Mouse (Mus musculus) kidney, adult 2 months (tissue): ENCODE measurements around the gene Tnfrsf18. TPM values are rescaled to one million over a fixed set of nuclear protein-coding genes. Genes with fewer than 3 reads are reported as not detected.

ENCODE experiments used
- DNase-seq: peaks from one replicate; pipeline ENCODE4 v3.0.0; 2021
- H3K27ac ChIP-seq: fragments of 200-500 bp; 2 replicates; pipeline ENCODE4 v1.5.1; 2012; ENCODE audit warnings: low read depth, low read length, control low read depth, inconsistent platforms; ENCODE audit not compliant: insufficient read depth
- H3K27me3 ChIP-seq: fragments of 200-500 bp; replicated peaks from 2 replicates; pipeline ENCODE4 v1.6.1; 2012; ENCODE audit warnings: mild to moderate bottlenecking, moderate library complexity, low read length, inconsistent platforms; ENCODE audit not compliant: control insufficient read depth, insufficient read depth
- H3K36me3 ChIP-seq: fragments of 200-500 bp; 2 replicates; pipeline ENCODE4 v1.6.1; 2012; ENCODE audit warnings: mild to moderate bottlenecking, moderate library complexity, low read length, inconsistent platforms; ENCODE audit not compliant: control insufficient read depth, insufficient read depth
- H3K4me1 ChIP-seq: fragments of 200-500 bp; 2 replicates; pipeline ENCODE4 v1.6.1; 2011; ENCODE audit warnings: low read length; ENCODE audit not compliant: control insufficient read depth, insufficient read depth
- H3K4me3 ChIP-seq: fragments of 200-500 bp; 2 replicates; pipeline ENCODE4 v1.5.1; 2011; ENCODE audit warnings: mild to moderate bottlenecking, low read depth, low read length, control low read depth; ENCODE audit not compliant: insufficient read depth
- CTCF ChIP-seq: fragments of 200-500 bp; conservative IDR thresholded peaks from 2 replicates; pipeline ENCODE4 v1.5.1; 2011; ENCODE audit warnings: low read depth, mild to moderate bottlenecking, control low read depth, low read length, moderate library complexity, mixed read lengths; ENCODE audit not compliant: insufficient read depth, insufficient read length
- POLR2A ChIP-seq: fragments of 200-500 bp; IDR thresholded peaks from one replicate; pipeline ENCODE4 v1.6.1; 2011; ENCODE audit warnings: low read depth, low read length, control low read depth
- WGBS: fragments of 180-500 bp; shearing (Covaris S2); methylation state at CpG from one replicate; pipeline ENCODE4 v1.1.7; 2018; 5-methylcytosine and 5-hydroxymethylcytosine counted together
- polyA plus RNA-seq: library from polyadenylated mRNA; depleted of rRNA; stranded (reverse); fragments of >200 nt; gene quantifications from 2 replicates; pipeline ENCODE4 v1.2.3, GENCODE M21; 2012

Tnfrsf18 gene
- polyA plus RNA-seq, 1 experiment = 4.0 TPM

DNA sequence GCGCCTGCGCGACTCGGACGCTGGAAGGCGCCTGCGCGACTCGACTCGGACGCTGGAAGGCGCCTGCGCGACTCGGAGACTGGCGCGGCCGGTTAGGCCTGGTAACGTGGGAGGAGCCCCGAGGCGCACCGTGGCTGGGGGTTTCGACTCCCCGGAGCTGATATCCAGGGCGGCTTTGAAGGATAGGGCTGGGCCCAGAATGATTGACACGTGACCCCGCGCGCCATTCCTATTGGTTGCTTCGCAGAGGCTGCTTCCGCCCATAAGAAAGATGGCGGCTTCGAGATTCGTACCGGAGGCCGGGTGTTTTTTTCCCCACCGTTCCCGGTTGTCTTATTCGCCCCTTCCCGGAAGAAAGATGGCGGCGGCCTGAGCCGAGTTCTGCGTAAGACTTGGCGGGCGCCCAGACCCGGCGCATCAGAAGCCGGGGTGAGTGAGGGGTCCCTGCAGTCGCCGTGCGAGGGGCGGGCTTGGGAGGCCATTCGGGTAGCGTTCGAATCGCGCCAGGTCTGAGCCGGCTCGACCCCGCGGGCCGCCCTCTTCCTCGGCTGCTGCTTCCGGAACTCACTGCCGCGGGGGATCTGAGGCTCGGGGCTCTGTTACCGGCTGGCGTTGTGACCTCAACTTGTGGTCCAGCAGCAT, 32.9 kb upstream of the Tnfrsf18 start:
- DNase-seq = peak; percentile 98
- Histone ChIP-seq H3K4me1 (peaks cover 9% of the 10 kb centered on the region; the same call in 1 of the 2 replicates), H3K27ac (peak overlapping the region; percentile 100), H3K36me3 (no peaks in the 10 kb centered on the region; the same call in 1 of the 2 replicates), H3K4me3 (peak overlapping the region; percentile 90), H3K27me3 (no peaks in the 10 kb centered on the region)
- WGBS = under 1% methylated on average over 70 of the region's 70 CpGs
- TF ChIP-seq CTCF (no peak), POLR2A (peak; percentile 10)

- H3K4me3 ChIP-seq = peak overlapping the region; percentile 90
- peak overlapping the region; percentile 100 for H3K27ac ChIP-seq
- H3K36me3 ChIP-seq = no peaks in the 10 kb centered on the region; the same call in 1 of the 2 replicates
- peaks cover 9% of the 10 kb centered on the region; the same call in 1 of the 2 replicates for H3K4me1 ChIP-seq
- WGBS = 3% methylated on average over 15 of the region's 15 CpGs
- no peak for DNase-seq
- no peak for TF ChIP-seq POLR2A
- TF ChIP-seq CTCF = no peak
- H3K27me3 ChIP-seq = no peaks in the 10 kb centered on the region
These were observed 32.4 kb upstream of the Tnfrsf18 start for GRCm38 (mm10) chr4:155993606-155994005.

GRCm38 (mm10) chr4:156004109-156004508, 21.9 kb upstream of the Tnfrsf18 start:
- Histone ChIP-seq H3K4me3 (no peak overlapping the region), H3K36me3 (peaks cover 14% of the 10 kb centered on the region), H3K27ac (no peak overlapping the region), H3K27me3 (no peaks in the 10 kb centered on the region), H3K4me1 (no peaks in the 10 kb centered on the region)
- 92% methylated on average over 3 of the region's 3 CpGs for WGBS
- no peak for DNase-seq
- TF ChIP-seq CTCF (no peak), POLR2A (no peak)

DNA sequence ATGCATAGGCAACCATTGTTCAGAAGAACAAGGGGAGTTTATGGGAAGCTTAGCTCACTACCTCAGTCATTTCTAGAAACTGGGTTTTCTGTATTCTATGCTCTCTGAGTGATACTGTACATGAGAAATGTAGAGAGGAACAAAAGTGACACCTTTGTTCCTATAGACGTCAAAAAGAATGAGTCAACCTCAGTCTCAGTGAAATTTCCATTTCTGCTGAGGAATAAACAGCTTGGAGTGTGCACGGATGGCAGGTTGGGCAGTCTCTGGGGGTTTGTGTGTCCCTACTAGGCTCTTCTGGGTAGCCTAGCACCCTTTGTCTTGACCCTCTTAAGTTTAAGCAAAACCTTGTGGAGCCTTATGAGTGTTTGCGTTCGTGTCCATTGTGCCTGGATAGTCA, 17.6 kb upstream of the Tnfrsf18 start:
- DNase-seq = no peak
- Histone ChIP-seq H3K4me1 (no peaks in the 10 kb centered on the region), H3K4me3 (no peak overlapping the region), H3K27ac (no peak overlapping the region), H3K36me3 (peaks cover 7% of the 10 kb centered on the region), H3K27me3 (no peaks in the 10 kb centered on the region)
- TF ChIP-seq CTCF = no peak
- TF ChIP-seq POLR2A = no peak
- WGBS = 95% methylated on average over 4 of the region's 4 CpGs

- H3K36me3 ChIP-seq = 0 out of 2 replicates have a peak, but pooled peaks cover 2% of the 10 kb centered on the region
- H3K27ac ChIP-seq = no peak within 1 kb of the TSS
- no peaks in the 10 kb centered on the region for H3K27me3 ChIP-seq
- no peaks in the 10 kb centered on the region for H3K4me1 ChIP-seq
- WGBS = 77% methylated on average over 8 of the region's 8 CpGs
- TF ChIP-seq POLR2A (no peak), CTCF (no peak)
- no peak within 1 kb of the TSS for H3K4me3 ChIP-seq
- no peak for DNase-seq
These were observed 12.3 kb upstream of the Tnfrsf18 start, which contains the start of gene Tnfrsf4 for GRCm38 (mm10) chr4:156013637-156014036. Tnfrsf4 (plus strand) TSS chr4:156013843.

- no peak for DNase-seq
These were observed 11.5 kb upstream of the Tnfrsf18 start for GRCm38 (mm10) chr4:156014436-156014835.

DNA sequence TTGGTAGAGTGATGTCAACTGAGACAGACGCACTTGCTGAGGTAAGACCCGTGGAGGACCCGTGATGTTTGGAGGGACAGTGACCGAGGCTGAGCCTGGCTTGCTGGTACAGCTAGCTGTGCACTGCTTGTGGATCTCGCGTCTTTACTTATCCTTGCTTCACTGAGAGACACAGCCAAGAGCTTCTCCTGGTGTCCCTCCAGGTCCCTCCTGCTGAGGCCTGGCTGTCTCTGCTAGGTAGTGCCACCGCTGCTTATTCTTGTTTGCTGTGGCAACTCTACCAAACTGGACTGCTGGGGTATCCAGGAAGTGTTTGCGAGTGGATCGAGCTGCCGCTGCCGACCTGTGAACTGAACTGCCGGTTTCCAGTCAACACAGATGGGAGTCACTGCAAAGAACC, 6.2 kb upstream of the Tnfrsf18 start:
- Histone ChIP-seq H3K4me3 (no peak overlapping the region), H3K36me3 (no peaks in the 10 kb centered on the region), H3K27ac (no peak overlapping the region), H3K4me1 (no peaks in the 10 kb centered on the region), H3K27me3 (no peaks in the 10 kb centered on the region)
- DNase-seq = no peak
- whole genome bisulfite sequencing = 87% methylated on average over 12 of the region's 12 CpGs
- TF ChIP-seq CTCF (no peak), POLR2A (no peak)

More at GRCm38 (mm10) chr4:156014436-156014835, 11.5 kb upstream of the Tnfrsf18 start:
- H3K27ac ChIP-seq = no peak overlapping the region
- no peaks in the 10 kb centered on the region for H3K4me1 ChIP-seq
- no peak for TF ChIP-seq POLR2A
- TF ChIP-seq CTCF = no peak
- no peak overlapping the region for H3K4me3 ChIP-seq
- H3K27me3 ChIP-seq = no peaks in the 10 kb centered on the region
- 81% methylated on average over 2 of the region's 2 CpGs for WGBS
- 0 out of 2 replicates have a peak, but pooled peaks cover 2% of the 10 kb centered on the region for H3K36me3 ChIP-seq

DNA sequence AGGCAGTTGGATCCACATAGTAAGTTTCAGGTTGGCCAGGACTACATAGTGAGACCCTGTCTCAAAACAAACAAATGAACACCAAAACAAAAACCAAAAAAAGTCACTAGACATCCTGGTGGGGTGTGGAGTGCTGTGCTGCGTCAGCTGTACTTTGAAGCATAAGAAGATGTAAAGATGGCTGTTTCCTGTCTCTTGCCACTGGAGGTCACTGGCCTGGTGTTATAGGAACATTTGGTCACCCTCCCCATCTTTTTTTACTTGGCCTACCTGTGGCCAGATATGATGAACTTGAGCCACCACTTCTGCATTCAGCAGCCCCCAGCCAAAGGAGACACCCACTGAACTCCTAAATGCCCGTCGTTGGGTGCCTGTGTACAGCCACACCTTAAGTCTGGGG, 4.6 kb upstream of the Tnfrsf18 start:
- Histone ChIP-seq H3K27ac (no peak overlapping the region), H3K36me3 (no peaks in the 10 kb centered on the region), H3K4me1 (no peaks in the 10 kb centered on the region), H3K4me3 (no peak overlapping the region), H3K27me3 (no peaks in the 10 kb centered on the region)
- TF ChIP-seq CTCF (no peak), POLR2A (no peak)
- WGBS = 78% methylated on average over 3 of the region's 3 CpGs
- no peak for DNase-seq
